Mouse (Mus musculus) liver, embryonic 14.5 days (tissue): ENCODE measurements around the gene Ccdc186.

ENCODE experiments used
- CTCF ChIP-seq: IDR thresholded peaks from 2 replicates; pipeline ENCODE4 v1.5.1; 2016; ENCODE audit warnings: antibody characterized with exemption, low read depth, control low read depth
- EP300 ChIP-seq: IDR thresholded peaks from 2 replicates; pipeline ENCODE4 v1.6.1; 2016; ENCODE audit warnings: antibody characterized with exemption, low read depth

DNA sequence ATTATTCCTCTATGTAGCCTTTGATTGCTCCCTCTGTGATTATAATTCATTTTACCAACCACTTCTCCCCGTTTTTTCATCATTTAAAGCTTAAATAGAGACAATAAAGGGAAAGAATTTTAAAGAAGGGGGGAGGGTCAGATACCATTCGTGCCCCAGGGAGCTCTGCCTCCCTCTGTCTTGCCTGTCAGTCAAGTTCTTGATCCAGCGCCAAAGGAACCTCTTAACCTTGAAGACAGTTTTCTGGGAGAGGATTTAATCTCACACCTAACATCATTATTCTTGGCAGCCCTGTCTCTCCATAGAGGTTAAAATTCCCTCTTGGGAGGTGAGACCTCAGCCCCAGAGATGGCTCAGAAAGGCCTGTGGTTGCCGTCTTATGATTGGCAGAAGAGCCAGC is 71.3 kb downstream of the Ccdc186 start:
- TF ChIP-seq CTCF (no peak), EP300 (no peak)
